Mouse (Mus musculus): Measurements from ENCODE around the gene Mafk.

GRCm38 (mm10) chr5:139798168-139798900 lies 7.0 kb downstream of the Mafk start:
- TF ChIP-seq GATA1 (IDR thresholded peaks at IDR 0.05; ENCODE audit: borderline replicate concordance, low read length) (no peak), FLI1 (IDR thresholded peaks at IDR 0.05; ENCODE audit: low read length) (no peak)
